Mouse (Mus musculus) thymus, postnatal 0 days (tissue): Measurements from ENCODE around the gene Bnc1. TPM values are rescaled to one million over a fixed set of nuclear protein-coding genes. Genes with fewer than 3 reads are reported as not detected.

Source experiments
- DNase-seq: peaks from one replicate; pipeline ENCODE4 v3.0.0-alpha.2; 2015; ENCODE audit warnings: low spot score
- polyA plus RNA-seq: library from polyadenylated mRNA; unstranded; fragments of >200 nt; fragmentation: Nextera tagmentation; extraction: Ambion mirVana; gene quantifications from 2 replicates; pipeline ENCODE4 v1.2.1, GENCODE M21; 2015

The Bnc1 gene
- polyA plus RNA-seq, 1 experiment from 2014 or later: 2.8 TPM

DNA sequence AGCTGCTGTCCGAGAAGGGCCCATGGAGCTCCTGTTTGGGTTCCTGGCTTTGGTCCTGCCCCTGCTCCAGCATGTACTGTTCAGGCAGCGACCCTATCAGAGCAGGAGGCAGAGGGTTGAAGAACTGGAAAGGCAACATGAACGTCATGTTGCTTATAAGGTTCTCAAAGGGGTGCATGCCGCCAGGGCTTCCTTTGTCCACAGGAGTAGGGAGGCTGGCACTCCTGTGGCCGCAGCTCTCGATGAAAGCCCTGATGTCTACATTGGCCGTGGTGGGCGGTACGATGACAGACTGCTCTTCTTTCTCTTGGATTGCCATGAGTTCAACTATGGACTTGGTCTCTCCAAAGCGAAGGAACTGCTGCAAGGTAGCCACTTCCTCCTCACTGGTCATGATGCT is 17.5 kb downstream of the Bnc1 start:
- DNase-seq: no peak

DNA sequence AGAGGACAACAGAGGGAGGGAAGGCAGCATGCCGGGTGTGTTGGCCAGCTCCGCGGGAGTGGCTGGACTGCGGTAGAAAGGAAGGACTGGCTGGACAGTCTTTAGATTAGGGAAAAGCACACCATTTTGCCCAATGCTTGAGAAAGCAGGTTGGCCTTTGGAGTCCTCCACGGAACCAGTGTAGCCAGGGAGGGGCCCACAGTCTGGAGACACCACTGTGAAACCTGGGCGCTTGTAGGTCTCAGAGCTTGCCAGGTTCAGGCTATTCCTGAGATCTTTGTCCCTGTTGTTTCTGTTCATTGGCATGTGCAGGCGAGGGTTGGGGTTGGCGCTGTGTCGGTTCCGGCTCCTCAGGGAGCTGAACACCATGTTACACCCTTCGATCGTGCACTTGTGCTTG is 18.2 kb downstream of the Bnc1 start:
- DNase-seq: no peak

DNA sequence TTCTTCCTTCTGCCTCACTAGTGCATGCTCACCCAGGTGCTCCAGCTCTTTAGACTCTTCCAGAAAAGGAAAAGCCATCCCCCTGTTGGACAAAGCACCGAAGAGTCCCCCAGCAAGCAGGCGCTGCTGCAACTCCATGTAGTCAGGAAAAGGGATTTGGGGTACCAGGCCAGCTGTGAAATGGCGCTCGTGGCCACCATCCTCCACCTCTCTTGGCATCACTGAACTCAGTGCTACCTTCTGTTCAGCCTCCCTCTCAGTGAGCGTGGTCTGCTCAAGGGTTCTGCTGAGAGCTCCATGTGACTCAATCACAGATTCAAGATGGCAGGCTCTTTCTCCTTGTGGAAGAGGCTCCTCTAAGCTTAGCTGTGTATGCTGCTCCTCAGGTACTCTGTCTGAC is 18.8 kb downstream of the Bnc1 start:
- DNase-seq: no peak

DNA sequence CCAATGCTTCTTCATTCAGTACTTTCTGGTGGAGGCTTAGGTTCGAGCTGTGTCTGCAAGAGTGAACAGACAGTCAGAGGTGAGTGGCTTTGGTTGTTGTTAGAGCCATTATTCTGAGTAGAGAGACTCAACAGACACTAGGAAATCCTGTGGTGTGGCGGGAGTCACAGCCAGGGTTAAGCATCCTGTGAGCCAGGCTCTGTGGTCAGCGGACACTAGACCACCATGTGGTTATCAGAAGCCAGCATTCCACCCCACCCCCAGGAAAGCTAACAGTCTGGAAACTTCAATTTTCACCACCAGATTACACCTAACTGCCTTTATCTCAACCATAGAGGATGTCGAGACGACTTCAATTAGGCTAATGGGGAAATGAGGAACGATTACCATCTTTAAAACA is 23.1 kb downstream of the Bnc1 start:
- no peak for DNase-seq

DNA sequence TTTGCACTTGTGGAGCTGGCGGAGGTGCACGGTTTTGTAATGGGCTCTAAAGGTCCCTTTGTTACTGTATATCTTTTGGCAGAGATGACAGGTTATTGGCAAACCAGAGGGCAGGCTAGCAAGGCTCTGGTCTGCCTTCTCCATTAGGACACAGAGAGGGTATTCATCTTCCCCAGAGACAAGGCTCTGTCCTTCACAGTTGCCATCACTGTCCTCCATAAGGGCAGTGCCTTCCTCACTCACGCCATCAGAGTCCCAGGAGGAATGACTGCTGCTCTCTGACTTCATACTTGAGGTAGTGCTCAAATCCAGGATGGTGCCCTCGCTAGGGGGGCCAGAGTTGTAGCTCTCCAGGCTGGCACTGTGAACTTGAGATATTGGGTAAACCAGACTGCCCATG is 23.6 kb downstream of the Bnc1 start:
- no peak for DNase-seq

DNA sequence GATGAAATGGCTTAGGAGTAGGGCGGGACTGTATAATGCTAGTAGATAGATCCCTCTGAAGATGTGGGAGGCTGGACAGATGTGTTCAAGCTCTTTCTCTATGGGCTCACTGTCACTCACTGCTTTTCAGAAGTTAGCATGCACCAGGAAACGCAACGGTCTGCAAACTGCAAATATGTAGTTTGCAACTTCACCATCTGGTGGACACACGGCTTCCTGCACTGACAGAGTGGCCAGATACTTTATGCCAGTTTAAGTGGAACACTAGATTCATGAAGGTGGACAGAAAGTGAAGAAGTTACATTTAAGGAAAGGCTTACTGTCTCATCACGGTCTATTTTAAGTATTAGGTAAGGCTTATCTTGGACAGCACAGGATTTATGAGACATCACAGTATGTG is 25.9 kb downstream of the Bnc1 start:
- DNase-seq: no peak

DNA sequence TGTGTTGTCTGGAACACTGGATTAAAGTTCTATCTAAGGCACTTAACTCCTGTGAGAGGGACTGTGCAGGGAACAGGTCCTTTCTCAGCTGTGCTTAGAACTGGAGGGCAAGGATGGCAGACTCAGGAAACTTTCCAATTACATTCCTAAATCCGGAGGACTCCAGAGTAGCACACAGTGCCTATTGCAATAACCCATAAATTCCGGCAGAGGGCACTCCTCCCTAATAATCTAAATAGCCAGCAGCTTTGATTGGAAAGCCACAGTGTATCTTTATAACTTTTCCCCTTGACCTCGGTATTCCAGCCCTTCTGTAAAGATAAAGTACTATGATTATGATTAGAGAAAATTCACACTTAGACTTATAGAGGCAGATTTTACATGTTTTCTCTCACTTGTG is 32.4 kb downstream of the Bnc1 start:
- peak; percentile 43 for DNase-seq

DNA sequence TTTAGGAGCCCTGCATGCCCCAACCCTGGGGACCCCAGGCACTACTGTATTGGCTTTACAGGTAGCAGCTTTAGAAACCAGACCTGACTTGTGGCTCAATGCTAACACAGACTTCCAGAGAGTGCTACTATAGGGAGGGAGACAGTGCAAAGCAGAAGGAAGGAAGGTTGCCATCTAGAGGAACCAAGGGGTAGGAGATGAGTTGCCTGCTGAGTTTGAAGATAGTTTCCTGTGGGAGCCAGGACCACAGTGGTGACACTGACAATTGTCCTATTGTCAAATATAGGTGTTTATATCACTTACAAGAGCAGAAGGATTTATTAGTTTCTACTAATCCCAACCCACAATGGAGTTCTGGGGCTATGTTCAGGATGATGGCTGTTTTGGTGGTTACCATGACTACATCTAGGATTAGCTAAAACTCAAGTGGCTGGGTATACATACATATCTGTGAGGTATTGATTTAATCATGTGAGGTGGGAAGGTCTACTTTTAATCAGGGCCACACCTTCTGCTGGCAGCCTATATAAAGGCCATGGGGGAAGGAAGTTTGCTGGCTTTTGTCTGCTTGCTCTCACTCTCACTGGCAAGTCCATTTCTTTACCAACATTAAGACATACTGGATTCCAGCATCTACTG is 37.8 kb downstream of the Bnc1 start:
- DNase-seq: peak; percentile 70

DNA sequence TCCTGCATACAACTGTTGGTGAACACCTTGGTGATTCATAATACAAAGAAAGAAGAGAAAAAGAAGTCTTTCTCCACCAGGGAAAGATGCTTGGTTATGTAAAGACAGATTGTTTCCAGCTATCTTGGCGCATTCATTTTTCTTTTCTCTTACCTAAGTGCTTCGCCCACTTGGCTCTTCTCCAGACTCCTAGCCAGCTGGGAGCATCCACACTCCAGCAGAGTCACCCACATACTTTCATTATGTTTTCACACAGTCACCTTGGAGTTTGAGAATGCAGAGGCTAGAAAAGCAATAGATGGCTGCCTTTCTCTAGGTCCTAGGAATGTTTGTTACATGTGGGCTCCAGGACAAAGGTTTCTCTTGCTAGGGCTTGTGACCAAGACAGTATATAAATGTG is 41.6 kb downstream of the Bnc1 start:
- DNase-seq: no peak

DNA sequence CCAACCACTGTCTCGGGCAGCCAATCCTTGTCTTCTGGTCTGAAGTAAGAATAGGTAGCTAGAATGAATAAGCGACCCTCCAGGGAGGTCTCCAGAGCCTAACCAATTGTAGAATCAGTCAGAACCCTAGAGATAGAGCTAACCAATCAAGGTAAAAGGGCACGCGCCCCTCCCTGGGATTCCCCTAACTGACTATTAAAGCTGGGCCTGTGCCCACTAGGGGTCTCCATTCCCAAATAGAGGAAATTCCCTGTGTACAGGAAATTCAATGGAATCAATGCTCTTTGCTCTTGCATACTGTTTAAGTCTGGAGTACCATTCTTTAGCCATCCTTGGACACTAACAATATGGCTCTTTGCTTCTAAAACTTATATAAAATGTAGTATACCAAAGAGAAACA is 46.7 kb downstream of the Bnc1 start:
- no peak for DNase-seq

DNA sequence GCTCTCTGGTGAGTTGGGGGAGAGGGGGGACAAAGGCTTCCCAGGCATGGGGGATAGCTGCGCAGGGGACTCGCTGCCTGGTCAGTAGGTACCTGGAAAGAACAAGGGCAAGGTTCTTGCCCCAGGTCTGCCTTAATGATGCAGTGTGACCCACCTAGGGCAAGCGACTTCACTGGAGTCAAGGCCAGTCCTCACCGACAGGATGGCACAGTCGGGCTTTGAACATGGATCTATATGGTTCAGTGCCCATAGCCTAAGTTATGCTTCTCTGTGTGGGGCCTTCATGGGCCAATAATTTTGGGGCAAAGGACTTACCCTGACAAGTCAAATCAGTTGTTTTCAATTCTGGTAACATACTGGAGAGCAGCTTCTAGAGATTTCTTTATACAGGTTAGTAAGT is 57.3 kb downstream of the Bnc1 start:
- peak; percentile 6 for DNase-seq

DNA sequence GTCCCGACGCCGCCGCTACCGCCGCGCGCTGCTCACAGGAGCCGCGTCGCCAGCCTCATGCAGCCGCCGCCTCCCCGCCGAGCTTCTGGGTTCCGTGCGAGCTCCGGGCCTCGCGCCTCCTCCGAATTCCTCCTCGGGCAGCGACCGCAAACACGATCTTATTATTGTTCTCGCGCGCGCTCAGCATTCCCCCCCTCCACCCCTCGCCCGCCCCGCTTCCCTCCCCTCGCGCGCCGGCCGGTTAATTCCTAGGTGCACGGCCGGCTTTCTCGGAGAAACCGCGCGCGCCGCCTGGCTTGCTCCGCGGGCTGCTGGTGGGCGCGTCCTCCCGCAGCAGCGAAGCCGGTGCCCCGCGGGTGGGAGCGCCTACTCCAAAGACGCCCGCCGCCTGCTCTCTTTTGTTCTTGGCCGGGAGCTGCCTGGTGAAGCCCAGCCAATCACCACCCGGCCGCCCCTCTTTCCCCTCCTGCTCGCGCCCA is 57.8 kb downstream of the Bnc1 start, which contains the start of gene Hdgfl3:
Hdgfl3 (minus strand) TSS at position 207 of the 479 bp plus-strand sequence.
- peak; percentile 59 for DNase-seq

DNA sequence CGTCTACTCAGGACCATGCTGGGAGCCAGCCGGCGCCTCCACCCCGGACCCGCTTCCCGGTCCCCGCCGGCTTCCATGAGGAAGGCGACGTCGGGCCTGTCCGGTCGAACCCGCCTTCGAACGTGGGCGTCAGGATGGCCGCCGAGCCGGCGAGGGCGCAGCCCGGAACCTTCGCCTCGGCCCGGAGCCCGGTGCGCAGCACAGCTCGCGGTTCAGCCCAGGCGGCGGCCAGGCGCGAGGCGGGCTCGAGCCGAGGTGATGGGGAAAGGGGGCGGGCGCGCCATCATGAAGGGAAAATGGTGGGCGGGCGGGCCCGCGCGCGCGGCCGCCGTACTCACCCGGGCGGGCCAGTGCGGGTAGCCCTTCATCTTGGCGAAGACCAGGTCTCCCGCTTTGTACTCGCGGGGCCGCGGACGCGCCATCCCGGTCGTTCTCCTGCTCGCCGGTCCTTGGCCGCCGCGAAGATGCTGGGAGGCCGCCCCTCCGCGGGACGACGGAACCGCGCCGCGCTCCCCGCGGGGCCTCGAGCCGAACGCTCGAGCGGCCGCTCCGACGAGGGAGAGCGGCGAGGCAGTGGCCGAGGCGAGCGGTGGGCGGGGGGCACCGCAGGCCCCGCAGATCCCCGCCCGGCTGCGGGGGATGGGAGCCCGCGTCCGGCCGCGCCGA is 58.4 kb downstream of the Bnc1 start:
- peak; percentile 47 for DNase-seq

DNA sequence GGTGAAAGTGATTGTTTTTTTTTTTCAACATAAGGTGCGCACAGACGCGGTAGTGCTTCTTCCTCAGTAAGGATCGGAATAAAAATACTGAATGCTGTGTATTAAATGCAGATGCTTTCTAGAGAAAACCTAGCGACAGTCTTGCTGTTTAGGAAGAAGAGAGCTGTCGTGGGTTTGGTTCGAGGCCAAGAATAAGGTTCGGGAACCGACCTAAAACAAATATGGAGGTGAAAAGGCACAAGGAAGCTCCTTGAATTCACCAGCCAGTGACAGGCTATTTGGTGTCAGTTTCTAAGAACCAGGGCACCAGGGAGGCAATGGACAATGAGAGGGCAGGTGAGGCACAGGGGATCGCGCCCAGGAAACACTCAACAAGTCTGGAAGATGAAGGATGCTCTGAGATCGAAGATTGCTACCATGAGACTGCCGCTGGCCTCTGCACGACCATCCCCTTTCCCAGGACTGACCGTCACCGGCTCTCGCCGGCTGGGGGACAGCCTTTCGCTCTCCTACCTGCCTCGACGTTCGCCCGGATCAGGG is 59.0 kb downstream of the Bnc1 start:
- peak; percentile 8 for DNase-seq

DNA sequence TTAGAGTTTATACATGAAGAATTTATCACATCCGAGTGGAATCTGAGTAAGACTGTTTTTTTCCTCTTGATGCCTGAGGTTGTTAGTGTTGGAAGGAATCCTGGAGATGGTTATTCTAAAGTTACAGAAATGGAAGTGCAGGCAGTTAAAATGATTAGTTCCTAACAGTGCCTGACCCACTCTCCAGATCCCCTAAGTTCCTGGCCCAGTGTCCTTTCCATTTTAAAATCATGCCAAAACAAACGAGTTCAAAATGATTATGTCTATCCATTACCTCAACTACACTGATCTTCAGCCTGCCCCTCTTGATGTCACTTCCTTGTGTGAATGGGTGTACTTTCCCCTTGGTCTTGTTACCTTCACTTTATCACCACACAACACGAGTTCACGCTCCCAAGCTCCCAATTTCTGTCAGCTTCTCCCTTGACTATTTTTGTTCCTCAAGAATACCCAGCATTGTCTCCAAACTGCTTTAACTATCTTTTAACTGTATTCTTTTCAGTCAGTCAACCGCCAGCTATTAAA is 59.5 kb downstream of the Bnc1 start:
- DNase-seq: peak; percentile 6

DNA sequence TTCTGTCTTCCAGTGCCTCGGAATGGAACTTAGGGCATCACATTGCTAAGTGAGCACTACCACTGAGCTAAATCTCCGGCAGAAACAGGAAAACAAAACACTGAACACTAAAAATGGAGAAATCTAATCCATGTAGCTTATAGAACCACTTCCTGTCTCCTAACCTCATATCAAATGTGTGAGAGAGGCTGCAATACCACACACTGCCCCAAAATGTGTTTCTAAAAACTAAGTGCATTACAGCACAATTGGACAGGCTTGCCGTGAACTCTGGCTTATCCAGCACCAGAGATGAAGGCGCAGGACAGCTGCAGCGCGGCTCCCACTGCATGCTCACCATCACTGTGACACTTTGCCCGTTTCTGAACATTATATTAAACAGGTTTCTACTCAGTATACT is 63.1 kb downstream of the Bnc1 start:
- peak; percentile 36 for DNase-seq

DNA sequence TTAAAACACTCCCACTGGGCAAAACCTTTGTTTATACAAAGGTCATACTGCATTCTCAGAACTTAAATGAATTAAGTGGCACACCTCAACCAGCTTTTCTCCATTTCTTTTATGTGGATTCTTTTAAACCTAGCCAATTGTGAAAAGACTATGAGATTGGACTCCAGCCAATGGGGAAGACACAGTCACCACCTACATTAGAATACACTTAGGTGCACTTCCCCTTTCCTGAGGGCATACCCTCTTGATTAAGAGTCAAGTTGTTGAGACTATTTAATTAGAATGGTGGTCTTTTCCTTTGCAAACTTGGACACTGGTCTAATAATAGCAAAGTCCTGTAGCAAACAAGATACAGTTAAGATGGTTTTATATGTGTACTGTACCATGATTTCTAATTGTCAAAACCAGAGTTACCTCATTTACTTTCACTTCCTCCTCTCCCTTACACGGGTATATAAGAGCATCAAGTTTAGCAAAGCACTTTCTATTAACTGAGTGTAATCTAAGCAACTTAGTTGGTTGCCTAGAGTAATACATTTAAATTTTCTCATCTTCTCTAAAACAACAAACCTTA is 70.6 kb downstream of the Bnc1 start:
- peak; percentile 14 for DNase-seq

DNA sequence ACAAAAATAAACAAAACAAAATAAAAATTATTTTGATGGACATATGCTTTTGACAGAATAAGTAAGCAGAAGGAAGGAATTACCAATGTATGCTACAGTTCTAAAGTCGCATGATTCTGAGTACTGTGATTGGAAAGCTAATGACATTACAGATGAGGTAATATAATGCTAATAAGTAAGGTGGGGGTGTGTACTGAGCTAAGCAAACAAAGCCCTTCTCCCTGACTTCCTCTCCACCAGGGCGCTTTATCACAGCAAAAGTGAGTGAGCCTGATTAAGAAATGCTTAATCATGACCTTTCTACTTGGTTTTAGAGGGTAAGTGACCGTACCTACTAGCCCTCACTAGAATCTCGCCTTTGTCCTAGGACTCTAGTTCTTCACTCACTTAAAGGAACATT is 71.8 kb downstream of the Bnc1 start:
- no peak for DNase-seq

DNA sequence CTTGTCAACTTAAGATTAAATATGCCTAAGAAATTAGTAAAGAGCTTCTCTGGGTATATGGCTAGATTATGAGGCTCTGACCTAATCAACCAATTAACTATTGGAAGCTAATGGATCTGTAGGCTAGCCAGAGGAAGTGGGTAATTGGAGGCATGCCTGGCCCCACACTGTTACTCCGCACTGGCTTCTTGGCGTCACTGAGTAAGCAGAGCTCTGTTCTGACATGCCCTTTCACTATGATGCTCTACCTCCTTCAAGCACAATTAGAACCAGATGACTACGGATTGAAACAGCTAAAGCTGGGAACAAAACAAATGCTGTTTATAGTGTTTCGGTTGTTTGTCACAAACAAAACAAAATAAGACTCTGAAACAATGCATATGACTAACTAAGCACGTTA is 73.8 kb downstream of the Bnc1 start:
- DNase-seq: no peak
